Mouse (Mus musculus): ENCODE results near the gene Dbn1. TPM values are rescaled to one million over a fixed set of nuclear protein-coding genes. Genes with fewer than 3 reads are reported as not detected.

Gene Dbn1
- polyA plus RNA-seq, 1 experiment from 2014 or later, result 158 TPM

GRCm38 (mm10) chr13:55495702-55496101 is 7.8 kb upstream of the Dbn1 start:
- DNase-seq (ENCODE audit: low read depth, low spot score) (no peak), ATAC-seq (no peak)
- CTCF ChIA-PET, result interaction anchor here (0.9 kb wide), 1 partner anchor 91 kb away, joined by 3 read pairs; no protein-coding TSS in a partner anchor
- H3K27me3 ChIP-seq, result no peaks in the 10 kb centered on the region
- no peak for TF ChIP-seq CTCF (IDR thresholded peaks at IDR 0.05)
- POLR2A ChIA-PET, result interaction anchor here (0.6 to 1.5 kb wide), 3 partner anchors 11 to 39 kb away, joined by 3 to 4 read pairs (median 4); no protein-coding TSS in a partner anchor
- in situ Hi-C loops (cut with MboI; ENCODE audit: low pct_unique_long_range_greater_than_20kb), result no loop called here

GRCm38 (mm10) chr13:55494883-55495621 is 7.1 kb upstream of the Dbn1 start:
- no peak for TF ChIP-seq CTCF (IDR thresholded peaks at IDR 0.05)
- ATAC-seq, result no peak
- in situ Hi-C loops (cut with MboI; ENCODE audit: low pct_unique_long_range_greater_than_20kb), result no loop called here
- ChIA-PET POLR2A (interaction anchor here (0.6 to 1.5 kb wide), 3 partner anchors 12 to 40 kb away, joined by 3 to 4 read pairs (median 4); no protein-coding TSS in a partner anchor), CTCF (interaction anchor here (0.9 kb wide), 1 partner anchor 90 kb away, joined by 3 read pairs; no protein-coding TSS in a partner anchor)
- no peaks in the 10 kb centered on the region for H3K27me3 ChIP-seq
- DNase-seq (ENCODE audit: low read depth, low spot score), result no peak

- ChIA-PET CTCF (no interaction called here), POLR2A (no interaction called here)
- in situ Hi-C loops (cut with MboI; ENCODE audit: low pct_unique_long_range_greater_than_20kb), result no loop called here
Measured at GRCm38 (mm10) chr13:55494257-55494656, 6.3 kb upstream of the Dbn1 start.

GRCm38 (mm10) chr13:55486916-55487577 is 864 bp downstream of the Dbn1 start:
- DNase-seq (ENCODE audit: low read depth, low spot score) (no peak), ATAC-seq (peak; percentile 28)
- no peaks in the 10 kb centered on the region for H3K27me3 ChIP-seq
- POLR2A ChIA-PET, result interaction anchor here (0.6 to 1.7 kb wide), 3 partner anchors 13 to 274 kb away, joined by 3 to 4 read pairs (median 4); no protein-coding TSS in a partner anchor
- no peak for TF ChIP-seq CTCF (IDR thresholded peaks at IDR 0.05)
- CTCF ChIA-PET, result interaction anchor here (0.6 kb wide), 1 partner anchor 27 kb away, joined by 3 read pairs; no protein-coding TSS in a partner anchor
- in situ Hi-C loops (cut with MboI; ENCODE audit: low pct_unique_long_range_greater_than_20kb), result no loop called here

More at GRCm38 (mm10) chr13:55494257-55494656, 6.3 kb upstream of the Dbn1 start:
- H3K27me3 ChIP-seq, result no peaks in the 10 kb centered on the region
- ATAC-seq (no peak), DNase-seq (ENCODE audit: low read depth, low spot score) (no peak)
- TF ChIP-seq CTCF (IDR thresholded peaks at IDR 0.05), result no peak

- in situ Hi-C loops (cut with MboI; ENCODE audit: low pct_unique_long_range_greater_than_20kb), result no loop called here
- ChIA-PET CTCF (no interaction called here), POLR2A (no interaction called here)
- ATAC-seq (no peak), DNase-seq (ENCODE audit: low read depth, low spot score) (no peak)
- no peak for TF ChIP-seq CTCF (IDR thresholded peaks at IDR 0.05)
- no peaks in the 10 kb centered on the region for H3K27me3 ChIP-seq
Measured at GRCm38 (mm10) chr13:55486029-55486794, 1.7 kb downstream of the Dbn1 start.

- no peak for DNase-seq (ENCODE audit: low read depth, low spot score)
- H3K27me3 ChIP-seq, result no peaks in the 10 kb centered on the region
- no peak for TF ChIP-seq CTCF (IDR thresholded peaks at IDR 0.05)
- POLR2A ChIA-PET, result interaction anchor here (1.1 to 1.3 kb wide), 2 partner anchors 15 to 108 kb away, joined by 4 to 5 read pairs; no protein-coding TSS in a partner anchor
- in situ Hi-C loops (cut with MboI; ENCODE audit: low pct_unique_long_range_greater_than_20kb), result no loop called here
- ATAC-seq, result no peak
- CTCF ChIA-PET, result no interaction called here
Measured at GRCm38 (mm10) chr13:55484520-55485088, 3.3 kb downstream of the Dbn1 start.

GRCm38 (mm10) chr13:55483593-55483992 is 4.3 kb downstream of the Dbn1 start:
- H3K27me3 ChIP-seq, result no peaks in the 10 kb centered on the region
- in situ Hi-C loops (cut with MboI; ENCODE audit: low pct_unique_long_range_greater_than_20kb), result no loop called here
- ChIA-PET POLR2A (interaction anchor here (0.7 to 1.7 kb wide), 3 partner anchors 29 to 86 kb away, joined by 3 to 6 read pairs (median 3); no protein-coding TSS in a partner anchor), CTCF (interaction anchor here (0.7 kb wide), 1 partner anchor 9 kb away, joined by 3 read pairs; no protein-coding TSS in a partner anchor)
- no peak for TF ChIP-seq CTCF (IDR thresholded peaks at IDR 0.05)
- ATAC-seq, result no peak
- no peak for DNase-seq (ENCODE audit: low read depth, low spot score)

GRCm38 (mm10) chr13:55483071-55483470 is 4.8 kb downstream of the Dbn1 start:
- POLR2A ChIA-PET, result interaction anchor here (0.7 to 1.7 kb wide), 3 partner anchors 29 to 87 kb away, joined by 3 to 6 read pairs (median 3); no protein-coding TSS in a partner anchor
- in situ Hi-C loops (cut with MboI; ENCODE audit: low pct_unique_long_range_greater_than_20kb), result no loop called here
- H3K27me3 ChIP-seq, result no peaks in the 10 kb centered on the region
- TF ChIP-seq CTCF (IDR thresholded peaks at IDR 0.05), result no peak
- ATAC-seq, result no peak
- no peak for DNase-seq (ENCODE audit: low read depth, low spot score)
- CTCF ChIA-PET, result interaction anchor here (0.7 to 1.2 kb wide), 2 partner anchors 9 to 13 kb away, joined by 3 to 7 read pairs; no protein-coding TSS in a partner anchor

GRCm38 (mm10) chr13:55482542-55482941 is 5.4 kb downstream of the Dbn1 start:
- ATAC-seq (peak; percentile 40), DNase-seq (ENCODE audit: low read depth, low spot score) (no peak)
- no peaks in the 10 kb centered on the region for H3K27me3 ChIP-seq
- in situ Hi-C loops (cut with MboI; ENCODE audit: low pct_unique_long_range_greater_than_20kb), result no loop called here
- no peak for TF ChIP-seq CTCF (IDR thresholded peaks at IDR 0.05)
- ChIA-PET CTCF (interaction anchor here (1.2 kb wide), 1 partner anchor 12 kb away, joined by 7 read pairs; no protein-coding TSS in a partner anchor), POLR2A (interaction anchor here (1.0 to 1.7 kb wide), 2 partner anchors 30 to 35 kb away, joined by 3 to 6 read pairs; no protein-coding TSS in a partner anchor)

All from Patski (cell line).